Mouse (Mus musculus) intestine, postnatal 0 days (tissue): ENCODE data around the gene Ikzf1. TPM values are rescaled to one million over a fixed set of nuclear protein-coding genes. Genes with fewer than 3 reads are reported as not detected.

Source experiments
- ATAC-seq: fragments of 200-750 bp; cut with Nextera tagmentation; 2 replicates; pipeline ENCODE4 v1.8.0; 2017; ENCODE audit warnings: mild to moderate bottlenecking, moderate TSS enrichment, moderate library complexity
- H3K27ac ChIP-seq: fragments of 300-500 bp; sonication (generic); 2 replicates; pipeline ENCODE4 v1.5.1; 2014; ENCODE audit warnings: mild to moderate bottlenecking, low read depth, low read length, moderate library complexity
- H3K27me3 ChIP-seq: fragments of 300-500 bp; sonication (generic); replicated peaks from 2 replicates; pipeline ENCODE4 v1.6.1; 2014; ENCODE audit warnings: low read length, mixed read lengths; ENCODE audit not compliant: control insufficient read depth, insufficient read depth
- H3K36me3 ChIP-seq: fragments of 300-500 bp; sonication (generic); 2 replicates; pipeline ENCODE4 v1.6.1; 2014; ENCODE audit warnings: mild to moderate bottlenecking, moderate library complexity; ENCODE audit not compliant: control insufficient read depth, insufficient read depth
- H3K4me1 ChIP-seq: fragments of 300-500 bp; sonication (generic); replicated peaks from 2 replicates; pipeline ENCODE4 v1.6.1; 2014; ENCODE audit warnings: antibody characterized with exemption, low read length, mixed read lengths; ENCODE audit not compliant: control insufficient read depth, insufficient read depth
- H3K4me2 ChIP-seq: fragments of 300-500 bp; sonication (generic); replicated peaks from 2 replicates; pipeline ENCODE4 v1.6.1; 2014; ENCODE audit warnings: low read depth, mild to moderate bottlenecking, moderate library complexity
- H3K4me3 ChIP-seq: fragments of 300-500 bp; sonication (generic); 2 replicates; pipeline ENCODE4 v1.5.1; 2014; ENCODE audit warnings: low read depth, low read length
- H3K9ac ChIP-seq: fragments of 300-500 bp; sonication (generic); 2 replicates; pipeline ENCODE4 v1.6.1; 2014; ENCODE audit warnings: mild to moderate bottlenecking, low read depth, low read length
- H3K9me3 ChIP-seq: fragments of 300-500 bp; sonication (generic); 2 replicates; pipeline ENCODE4 v1.6.1; 2016; ENCODE audit warnings: mixed run types; ENCODE audit not compliant: control insufficient read depth
- CTCF ChIP-seq: sonication (generic); IDR thresholded peaks from 2 replicates; pipeline ENCODE4 v1.5.1; 2016; ENCODE audit warnings: low read depth, mild to moderate bottlenecking, control low read depth, antibody characterized with exemption, moderate library complexity
- WGBS: fragments of 180-500 bp; shearing (Covaris S2); extraction: QIAGEN DNeasy Blood & Tissue Kit; methylation state at CpG from one replicate; pipeline ENCODE4 v1.1.7; 2014; 5-methylcytosine and 5-hydroxymethylcytosine counted together
- polyA plus RNA-seq: library from polyadenylated mRNA; unstranded; fragments of >200 nt; fragmentation: Nextera tagmentation; extraction: Ambion mirVana; gene quantifications from 2 replicates; pipeline ENCODE4 v1.2.1, GENCODE M21; 2015

Gene Ikzf1
- polyA plus RNA-seq, 1 experiment from 2014 or later: 0.85 TPM

- H3K4me3 ChIP-seq: no peak overlapping the region
- H3K9me3 ChIP-seq: no peaks in the 10 kb centered on the region
- no peak for ATAC-seq
- no peak overlapping the region for H3K27ac ChIP-seq
- no peaks in the 10 kb centered on the region for H3K27me3 ChIP-seq
- H3K4me2 ChIP-seq: no peak overlapping the region
- no peak overlapping the region for H3K9ac ChIP-seq
- no peaks in the 10 kb centered on the region for H3K4me1 ChIP-seq
- WGBS: 73% methylated on average over 6 of the region's 6 CpGs
- H3K36me3 ChIP-seq: no peaks in the 10 kb centered on the region
- TF ChIP-seq CTCF: no peak
Measured at GRCm38 (mm10) chr11:11735155-11735554, 50.4 kb downstream of the Ikzf1 start.

- no peak overlapping the region for H3K9ac ChIP-seq
- H3K9me3 ChIP-seq: no peaks in the 10 kb centered on the region
- H3K4me2 ChIP-seq: no peak overlapping the region
- H3K4me1 ChIP-seq: no peaks in the 10 kb centered on the region
- no peaks in the 10 kb centered on the region for H3K36me3 ChIP-seq
- TF ChIP-seq CTCF: no peak
- H3K27ac ChIP-seq: no peak overlapping the region
- 79% methylated on average over 4 of the region's 4 CpGs for WGBS
- H3K4me3 ChIP-seq: no peak overlapping the region
- H3K27me3 ChIP-seq: no peaks in the 10 kb centered on the region
- ATAC-seq: no peak
Measured at GRCm38 (mm10) chr11:11736948-11737347, 52.1 kb downstream of the Ikzf1 start.

GRCm38 (mm10) chr11:11737562-11737961 lies 52.8 kb downstream of the Ikzf1 start:
- TF ChIP-seq CTCF: no peak
- no peaks in the 10 kb centered on the region for H3K4me1 ChIP-seq
- no peaks in the 10 kb centered on the region for H3K27me3 ChIP-seq
- no peak overlapping the region for H3K9ac ChIP-seq
- no peak overlapping the region for H3K27ac ChIP-seq
- H3K4me3 ChIP-seq: no peak overlapping the region
- no peaks in the 10 kb centered on the region for H3K36me3 ChIP-seq
- ATAC-seq: no peak
- WGBS: 51% methylated on average over 2 of the region's 2 CpGs
- H3K4me2 ChIP-seq: no peak overlapping the region
- H3K9me3 ChIP-seq: no peaks in the 10 kb centered on the region

GRCm38 (mm10) chr11:11739054-11739453 lies 54.3 kb downstream of the Ikzf1 start:
- Histone ChIP-seq H3K4me2 (no peak overlapping the region), H3K9ac (no peak overlapping the region), H3K4me1 (no peaks in the 10 kb centered on the region), H3K9me3 (no peaks in the 10 kb centered on the region), H3K27me3 (no peaks in the 10 kb centered on the region), H3K4me3 (no peak overlapping the region), H3K36me3 (no peaks in the 10 kb centered on the region), H3K27ac (no peak overlapping the region)
- TF ChIP-seq CTCF: no peak
- 83% methylated on average over 3 of the region's 3 CpGs for WGBS
- ATAC-seq: no peak

- no peak overlapping the region for H3K4me2 ChIP-seq
- H3K9ac ChIP-seq: no peak overlapping the region
- H3K36me3 ChIP-seq: no peaks in the 10 kb centered on the region
- no peak overlapping the region for H3K27ac ChIP-seq
- no peaks in the 10 kb centered on the region for H3K27me3 ChIP-seq
- no peak overlapping the region for H3K4me3 ChIP-seq
- 78% methylated on average over 5 of the region's 5 CpGs for WGBS
- H3K4me1 ChIP-seq: no peaks in the 10 kb centered on the region
- ATAC-seq: no peak
- H3K9me3 ChIP-seq: no peaks in the 10 kb centered on the region
- TF ChIP-seq CTCF: no peak
Measured at GRCm38 (mm10) chr11:11740603-11741002, 55.8 kb downstream of the Ikzf1 start.

- Histone ChIP-seq H3K36me3 (no peaks in the 10 kb centered on the region), H3K4me1 (no peaks in the 10 kb centered on the region), H3K4me3 (no peak overlapping the region), H3K27ac (no peak overlapping the region), H3K4me2 (no peak overlapping the region), H3K9me3 (no peaks in the 10 kb centered on the region), H3K27me3 (no peaks in the 10 kb centered on the region), H3K9ac (no peak overlapping the region)
- no peak for TF ChIP-seq CTCF
- 89% methylated on average over 5 of the region's 5 CpGs for WGBS
- no peak for ATAC-seq
Measured at GRCm38 (mm10) chr11:11741574-11741973, 56.8 kb downstream of the Ikzf1 start.

- Histone ChIP-seq H3K27ac (no peak overlapping the region), H3K27me3 (no peaks in the 10 kb centered on the region), H3K9me3 (no peaks in the 10 kb centered on the region), H3K9ac (no peak overlapping the region), H3K36me3 (no peaks in the 10 kb centered on the region), H3K4me1 (no peaks in the 10 kb centered on the region), H3K4me2 (no peak overlapping the region), H3K4me3 (no peak overlapping the region)
- WGBS: 28% methylated on average over 2 of the region's 2 CpGs
- ATAC-seq: no peak
- TF ChIP-seq CTCF: peak; percentile 71
Measured at GRCm38 (mm10) chr11:11742626-11743025, 57.8 kb downstream of the Ikzf1 start.
